Mouse (Mus musculus) midbrain, embryonic 14.5 days (tissue): ENCODE results near the gene Slc16a10. TPM values are rescaled to one million over a fixed set of nuclear protein-coding genes. Genes with fewer than 3 reads are reported as not detected.

Experiments used
- ATAC-seq: fragments of 200-750 bp; cut with Nextera tagmentation; 2 replicates; pipeline ENCODE4 v1.8.0; 2017; ENCODE audit warnings: moderate number of reproducible peaks, moderate library complexity; ENCODE audit not compliant: low FRiP score, low TSS enrichment
- DNase-seq: peaks from one replicate; pipeline ENCODE4 v3.0.0-alpha.2; 2015
- H3K27ac ChIP-seq: fragments of 300-500 bp; sonication (generic); replicated peaks from 2 replicates; pipeline ENCODE4 v1.5.1; 2014; ENCODE audit warnings: mild to moderate bottlenecking, low read depth, low read length, moderate library complexity
- H3K27me3 ChIP-seq: fragments of 300-500 bp; sonication (generic); 2 replicates; pipeline ENCODE4 v1.6.1; 2014; ENCODE audit warnings: low read length, control low read depth, mixed read lengths; ENCODE audit not compliant: control insufficient read depth, insufficient read depth
- H3K36me3 ChIP-seq: fragments of 300-500 bp; sonication (generic); 2 replicates; pipeline ENCODE4 v1.6.1; 2014; ENCODE audit warnings: low read length, control low read depth; ENCODE audit not compliant: control insufficient read depth, insufficient read depth
- H3K4me1 ChIP-seq: fragments of 300-500 bp; sonication (generic); 2 replicates; pipeline ENCODE4 v1.6.1; 2014; ENCODE audit warnings: mild to moderate bottlenecking, antibody characterized with exemption, low read length, control low read depth; ENCODE audit not compliant: control insufficient read depth, insufficient read depth
- H3K4me2 ChIP-seq: fragments of 300-500 bp; sonication (generic); 2 replicates; pipeline ENCODE4 v1.6.1; 2014; ENCODE audit warnings: mild to moderate bottlenecking, low read length, moderate library complexity
- H3K4me3 ChIP-seq: fragments of 300-500 bp; sonication (generic); replicated peaks from 2 replicates; pipeline ENCODE4 v1.5.1; 2014; ENCODE audit warnings: low read depth, low read length
- H3K9ac ChIP-seq: fragments of 300-500 bp; sonication (generic); replicated peaks from 2 replicates; pipeline ENCODE4 v1.6.1; 2014; ENCODE audit warnings: mild to moderate bottlenecking, low read length, moderate library complexity
- H3K9me3 ChIP-seq: fragments of 300-500 bp; sonication (generic); 2 replicates; pipeline ENCODE4 v1.6.1; 2016; ENCODE audit warnings: low read length, control low read depth, mixed read lengths; ENCODE audit not compliant: control insufficient read depth
- WGBS: fragments of 180-500 bp; shearing (Covaris S2); extraction: QIAGEN DNeasy Blood & Tissue Kit; methylation state at CpG from one replicate; pipeline ENCODE4 v1.1.7; 2014; 5-methylcytosine and 5-hydroxymethylcytosine counted together
- polyA plus RNA-seq: library from polyadenylated mRNA; unstranded; fragments of >200 nt; fragmentation: Nextera tagmentation; extraction: Ambion mirVana; gene quantifications from 2 replicates; pipeline ENCODE4 v1.2.1, GENCODE M21; 2014

The Slc16a10 gene
- polyA plus RNA-seq, 1 experiment from 2014 or later, result 3.2 TPM

GRCm38 (mm10) chr10:40128497-40128896 is 13.6 kb downstream of the Slc16a10 start:
- DNase-seq, result no peak
- no peak overlapping the region for H3K4me3 ChIP-seq
- WGBS, result 95% methylated on average over 7 of the region's 7 CpGs

GRCm38 (mm10) chr10:40125200-40125599 is 16.9 kb downstream of the Slc16a10 start:
- 88% methylated on average over 9 of the region's 9 CpGs for WGBS
- Histone ChIP-seq H3K27ac (no peak overlapping the region), H3K36me3 (no peaks in the 10 kb centered on the region), H3K27me3 (no peaks in the 10 kb centered on the region), H3K4me1 (no peaks in the 10 kb centered on the region), H3K9me3 (no peaks in the 10 kb centered on the region), H3K9ac (no peak overlapping the region), H3K4me3 (no peak overlapping the region), H3K4me2 (no peak overlapping the region)
- DNase-seq (no peak), ATAC-seq (no peak)

More at GRCm38 (mm10) chr10:40128497-40128896, 13.6 kb downstream of the Slc16a10 start:
- no peak overlapping the region for H3K9ac ChIP-seq
- H3K4me2 ChIP-seq, result no peak overlapping the region
- ATAC-seq, result no peak
- H3K27ac ChIP-seq, result no peak overlapping the region
- no peaks in the 10 kb centered on the region for H3K36me3 ChIP-seq
- H3K9me3 ChIP-seq, result no peaks in the 10 kb centered on the region
- no peaks in the 10 kb centered on the region for H3K4me1 ChIP-seq
- H3K27me3 ChIP-seq, result no peaks in the 10 kb centered on the region

GRCm38 (mm10) chr10:40124570-40124969 is 17.5 kb downstream of the Slc16a10 start:
- Histone ChIP-seq H3K4me2 (no peak overlapping the region), H3K9ac (no peak overlapping the region), H3K27me3 (no peaks in the 10 kb centered on the region), H3K4me1 (no peaks in the 10 kb centered on the region), H3K36me3 (no peaks in the 10 kb centered on the region), H3K4me3 (no peak overlapping the region), H3K9me3 (no peaks in the 10 kb centered on the region), H3K27ac (no peak overlapping the region)
- WGBS, result 81% methylated on average over 4 of the region's 4 CpGs
- DNase-seq (no peak), ATAC-seq (no peak)

GRCm38 (mm10) chr10:40124096-40124495 is 18.0 kb downstream of the Slc16a10 start:
- Histone ChIP-seq H3K4me3 (no peak overlapping the region), H3K36me3 (no peaks in the 10 kb centered on the region), H3K27ac (no peak overlapping the region), H3K9ac (no peak overlapping the region), H3K27me3 (no peaks in the 10 kb centered on the region), H3K4me1 (no peaks in the 10 kb centered on the region), H3K4me2 (no peak overlapping the region), H3K9me3 (no peaks in the 10 kb centered on the region)
- no peak for ATAC-seq
- WGBS, result 58% methylated on average over 2 of the region's 2 CpGs
- no peak for DNase-seq

GRCm38 (mm10) chr10:40119466-40119865 is 22.6 kb downstream of the Slc16a10 start:
- 85% methylated on average over 3 of the region's 3 CpGs for WGBS
- no peak for ATAC-seq
- H3K4me1 ChIP-seq, result no peaks in the 10 kb centered on the region

GRCm38 (mm10) chr10:40118743-40119387 is 23.2 kb downstream of the Slc16a10 start:
- ATAC-seq, result no peak
- Histone ChIP-seq H3K9me3 (no peaks in the 10 kb centered on the region), H3K27me3 (no peaks in the 10 kb centered on the region), H3K4me3 (no peak overlapping the region), H3K4me2 (no peak overlapping the region), H3K4me1 (no peaks in the 10 kb centered on the region), H3K27ac (no peak overlapping the region), H3K9ac (no peak overlapping the region), H3K36me3 (no peaks in the 10 kb centered on the region)
- 92% methylated on average over 5 of the region's 5 CpGs for WGBS
- DNase-seq, result no peak

More at GRCm38 (mm10) chr10:40119466-40119865, 22.6 kb downstream of the Slc16a10 start:
- no peak overlapping the region for H3K4me3 ChIP-seq
- DNase-seq, result no peak
- H3K27ac ChIP-seq, result no peak overlapping the region
- H3K9ac ChIP-seq, result no peak overlapping the region
- no peak overlapping the region for H3K4me2 ChIP-seq
- H3K9me3 ChIP-seq, result no peaks in the 10 kb centered on the region
- H3K36me3 ChIP-seq, result no peaks in the 10 kb centered on the region
- no peaks in the 10 kb centered on the region for H3K27me3 ChIP-seq

- 88% methylated on average over 7 of the region's 7 CpGs for WGBS
- no peak overlapping the region for H3K27ac ChIP-seq
- no peaks in the 10 kb centered on the region for H3K36me3 ChIP-seq
- no peaks in the 10 kb centered on the region for H3K27me3 ChIP-seq
- no peak overlapping the region for H3K4me2 ChIP-seq
- no peak for ATAC-seq
- no peak overlapping the region for H3K4me3 ChIP-seq
- H3K9me3 ChIP-seq, result no peaks in the 10 kb centered on the region
- H3K9ac ChIP-seq, result no peak overlapping the region
- H3K4me1 ChIP-seq, result no peaks in the 10 kb centered on the region
- no peak for DNase-seq
These were observed 28.5 kb downstream of the Slc16a10 start for GRCm38 (mm10) chr10:40113517-40114085.

- no peaks in the 10 kb centered on the region for H3K9me3 ChIP-seq
- H3K9ac ChIP-seq, result no peak overlapping the region
- no peaks in the 10 kb centered on the region for H3K27me3 ChIP-seq
- no peak for ATAC-seq
- DNase-seq, result no peak
- WGBS, result 87% methylated on average over 10 of the region's 10 CpGs
- no peaks in the 10 kb centered on the region for H3K36me3 ChIP-seq
- H3K4me2 ChIP-seq, result no peak overlapping the region
- H3K27ac ChIP-seq, result no peak overlapping the region
- H3K4me1 ChIP-seq, result no peaks in the 10 kb centered on the region
- no peak overlapping the region for H3K4me3 ChIP-seq
These were observed 29.8 kb downstream of the Slc16a10 start for GRCm38 (mm10) chr10:40112256-40112655.

- H3K9me3 ChIP-seq, result no peaks in the 10 kb centered on the region
- no peak overlapping the region for H3K27ac ChIP-seq
- H3K36me3 ChIP-seq, result no peaks in the 10 kb centered on the region
- ATAC-seq, result no peak
- no peaks in the 10 kb centered on the region for H3K27me3 ChIP-seq
- no peak overlapping the region for H3K4me2 ChIP-seq
- no peaks in the 10 kb centered on the region for H3K4me1 ChIP-seq
- no peak for DNase-seq
- H3K9ac ChIP-seq, result no peak overlapping the region
- no peak overlapping the region for H3K4me3 ChIP-seq
- WGBS, result 88% methylated on average over 5 of the region's 5 CpGs
These were observed 32.5 kb downstream of the Slc16a10 start for GRCm38 (mm10) chr10:40109520-40109919.
